Mouse (Mus musculus) regulatory T cell (primary cell): ENCODE results near the gene Zfhx3.

ENCODE experiments used
- in situ Hi-C: fragments of 300-600 bp; cut with MboI, MseI; formaldehyde crosslinking; loops from one replicate; pipeline ENCODE4 v1.15.1; 2025; ENCODE audit warnings: high pct_unique_total_duplicates

Gene Zfhx3

GRCm38 (mm10) chr8:108017727-108018126 is 75.3 kb downstream of the Zfhx3 start:
- in situ Hi-C loops = no loop called here

- in situ Hi-C loops = no loop called here
These were observed 77.2 kb downstream of the Zfhx3 start for GRCm38 (mm10) chr8:108019651-108020050.

- in situ Hi-C loops = no loop called here
These were observed 80.0 kb downstream of the Zfhx3 start for GRCm38 (mm10) chr8:108022404-108022803.

GRCm38 (mm10) chr8:108024331-108024730 is 81.9 kb downstream of the Zfhx3 start:
- in situ Hi-C loops = no loop called here

GRCm38 (mm10) chr8:108025249-108025648 is 82.8 kb downstream of the Zfhx3 start:
- in situ Hi-C loops = no loop called here

- in situ Hi-C loops = no loop called here
These were observed 84.4 kb downstream of the Zfhx3 start for GRCm38 (mm10) chr8:108026557-108027440.

GRCm38 (mm10) chr8:108027561-108028025 is 85.1 kb downstream of the Zfhx3 start:
- in situ Hi-C loops = no loop called here

GRCm38 (mm10) chr8:108028440-108028839 is 86.0 kb downstream of the Zfhx3 start:
- in situ Hi-C loops = no loop called here

- in situ Hi-C loops = no loop called here
These were observed 88.7 kb downstream of the Zfhx3 start for GRCm38 (mm10) chr8:108031159-108031558.

GRCm38 (mm10) chr8:108034070-108034469 is 91.6 kb downstream of the Zfhx3 start:
- in situ Hi-C loops = no loop called here

GRCm38 (mm10) chr8:108034726-108035125 is 92.3 kb downstream of the Zfhx3 start:
- in situ Hi-C loops = no loop called here

- in situ Hi-C loops = no loop called here
These were observed 101.2 kb downstream of the Zfhx3 start for GRCm38 (mm10) chr8:108043618-108044017.

GRCm38 (mm10) chr8:108044185-108044584 is 101.7 kb downstream of the Zfhx3 start:
- in situ Hi-C loops = no loop called here

- in situ Hi-C loops = no loop called here
These were observed 113.8 kb downstream of the Zfhx3 start for GRCm38 (mm10) chr8:108056241-108056640.

- in situ Hi-C loops = no loop called here
These were observed 119.5 kb downstream of the Zfhx3 start for GRCm38 (mm10) chr8:108061972-108062371.

- in situ Hi-C loops = no loop called here
These were observed 124.7 kb downstream of the Zfhx3 start for GRCm38 (mm10) chr8:108067111-108067510.

- in situ Hi-C loops = no loop called here
These were observed 125.8 kb downstream of the Zfhx3 start for GRCm38 (mm10) chr8:108068195-108068594.

- in situ Hi-C loops = no loop called here
These were observed 128.0 kb downstream of the Zfhx3 start for GRCm38 (mm10) chr8:108070438-108070837.

- in situ Hi-C loops = no loop called here
These were observed 129.8 kb downstream of the Zfhx3 start for GRCm38 (mm10) chr8:108072126-108072746.

GRCm38 (mm10) chr8:108072853-108073252 is 130.4 kb downstream of the Zfhx3 start:
- in situ Hi-C loops = no loop called here

GRCm38 (mm10) chr8:108075176-108075575 is 132.7 kb downstream of the Zfhx3 start:
- in situ Hi-C loops = no loop called here

GRCm38 (mm10) chr8:108078726-108079125 is 136.3 kb downstream of the Zfhx3 start:
- in situ Hi-C loops = no loop called here

GRCm38 (mm10) chr8:108086913-108087312 is 144.5 kb downstream of the Zfhx3 start:
- in situ Hi-C loops = no loop called here
